Mouse (Mus musculus) stomach, embryonic 14.5 days (tissue): Measurements from ENCODE around the gene Ahctf1. TPM values are rescaled to one million over a fixed set of nuclear protein-coding genes. Genes with fewer than 3 reads are reported as not detected.
"Not testable (repeated sequence)": the region's sequence is repeated elsewhere in the genome, so short reads cannot be mapped to it uniquely, and the experiment has no call there.

ENCODE experiments used
- ATAC-seq: fragments of 200-750 bp; cut with Nextera tagmentation; 2 replicates; pipeline ENCODE4 v1.8.0; 2017; ENCODE audit warnings: low read depth, moderate TSS enrichment; ENCODE audit not compliant: insufficient number of reproducible peaks, insufficient read depth, low FRiP score
- H3K27ac ChIP-seq: fragments of 300-500 bp; sonication (generic); 2 replicates; pipeline ENCODE4 v1.5.1; 2014; ENCODE audit warnings: mild to moderate bottlenecking, low read length, moderate library complexity, mixed read lengths
- H3K27me3 ChIP-seq: fragments of 300-500 bp; sonication (generic); 2 replicates; pipeline ENCODE4 v1.6.1; 2014; ENCODE audit warnings: low read length, control low read depth, mixed read lengths; ENCODE audit not compliant: control insufficient read depth, insufficient read depth
- H3K36me3 ChIP-seq: fragments of 300-500 bp; sonication (generic); 2 replicates; pipeline ENCODE4 v1.6.1; 2014; ENCODE audit warnings: mild to moderate bottlenecking, control low read depth, low read length, moderate library complexity, mixed read lengths; ENCODE audit not compliant: control insufficient read depth, insufficient read depth
- H3K4me1 ChIP-seq: fragments of 300-500 bp; sonication (generic); 2 replicates; pipeline ENCODE4 v1.6.1; 2014; ENCODE audit warnings: low read length, control low read depth, mixed read lengths; ENCODE audit not compliant: control insufficient read depth, insufficient read depth
- H3K4me2 ChIP-seq: fragments of 300-500 bp; sonication (generic); replicated peaks from 2 replicates; pipeline ENCODE4 v1.6.1; 2014; ENCODE audit warnings: low read depth, low read length, control low read depth
- H3K4me3 ChIP-seq: fragments of 300-500 bp; sonication (generic); 2 replicates; pipeline ENCODE4 v1.5.1; 2014; ENCODE audit warnings: low read depth, low read length, control low read depth
- H3K9ac ChIP-seq: fragments of 300-500 bp; sonication (generic); replicated peaks from 2 replicates; pipeline ENCODE4 v1.6.1; 2014; ENCODE audit warnings: low read depth, mild to moderate bottlenecking, control low read depth, low read length, moderate library complexity, mixed read lengths
- H3K9me3 ChIP-seq: fragments of 300-500 bp; sonication (generic); 2 replicates; pipeline ENCODE4 v1.6.1; 2016; ENCODE audit warnings: low read depth, low read length, control low read depth; ENCODE audit not compliant: control insufficient read depth
- WGBS: fragments of 180-500 bp; shearing (Covaris S2); extraction: QIAGEN DNeasy Blood & Tissue Kit; methylation state at CpG from one replicate; pipeline ENCODE4 v1.1.7; 2014; 5-methylcytosine and 5-hydroxymethylcytosine counted together
- polyA plus RNA-seq: library from polyadenylated mRNA; unstranded; fragments of >200 nt; fragmentation: Nextera tagmentation; extraction: Ambion mirVana; gene quantifications from 2 replicates; pipeline ENCODE4 v1.2.1, GENCODE M21; 2014

The Ahctf1 gene
- polyA plus RNA-seq, 1 experiment from 2014 or later = 38.8 TPM

DNA sequence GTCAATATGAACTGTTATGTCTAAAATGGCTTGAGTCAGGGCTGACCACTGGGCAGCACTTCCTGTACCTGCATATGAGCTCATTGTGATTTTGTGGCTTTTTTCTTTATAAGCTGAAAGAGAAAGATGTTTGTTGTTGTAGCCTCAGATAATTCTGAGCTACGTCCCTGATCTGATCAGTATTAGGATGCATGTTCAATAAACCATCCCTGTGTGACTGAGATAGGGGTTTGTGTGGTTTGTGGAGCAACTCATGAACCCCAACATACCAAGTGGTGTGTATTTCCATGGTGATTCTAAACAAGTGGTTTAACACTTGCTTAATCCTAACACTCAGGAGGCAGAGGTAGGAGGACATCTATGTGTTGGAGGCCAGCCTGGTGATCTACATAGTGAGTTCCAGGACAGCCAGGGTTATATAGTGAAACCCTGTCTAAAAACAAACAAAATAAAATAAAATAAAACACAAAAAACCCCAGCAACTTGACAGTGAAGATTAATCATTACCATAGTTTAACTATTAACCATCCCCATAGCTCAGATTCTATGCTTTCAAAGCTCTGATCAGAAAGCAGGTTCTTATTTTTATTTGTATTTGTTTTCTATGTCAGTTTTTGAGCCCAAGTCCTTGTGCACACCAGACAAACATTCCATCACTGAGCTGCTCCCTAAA, 32.4 kb upstream of the Ahctf1 start:
- WGBS = 85% methylated on average over 1 of the region's 1 CpGs
- Histone ChIP-seq H3K4me2 (no peak overlapping the region), H3K27ac (no peak overlapping the region), H3K9ac (no peak overlapping the region), H3K27me3 (no peaks in the 10 kb centered on the region), H3K36me3 (no peaks in the 10 kb centered on the region), H3K9me3 (no peaks in the 10 kb centered on the region), H3K4me3 (no peak overlapping the region), H3K4me1 (no peaks in the 10 kb centered on the region)
- no peak for ATAC-seq

DNA sequence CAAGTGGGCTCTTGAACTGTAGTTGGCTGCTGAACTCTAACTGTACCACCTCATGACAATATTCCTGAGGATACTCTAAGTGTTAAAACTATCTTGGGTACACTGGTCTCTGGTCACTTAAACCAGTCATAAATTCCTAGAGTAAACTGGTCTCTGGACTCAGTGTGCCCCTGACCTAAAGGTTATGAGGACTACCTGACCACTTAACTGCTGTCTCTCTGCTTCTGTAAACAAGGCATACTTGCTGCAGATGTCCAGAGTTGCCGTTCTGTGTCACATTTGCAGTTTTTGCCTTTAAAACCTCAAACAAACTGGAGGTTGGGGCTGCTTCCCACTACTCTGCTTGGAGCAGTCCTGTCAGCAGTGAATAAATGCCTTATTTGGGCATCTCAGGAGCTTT, 30.1 kb upstream of the Ahctf1 start:
- ATAC-seq = no peak
- 58% methylated on average over 1 of the region's 1 CpGs for WGBS
- Histone ChIP-seq H3K27ac (no peak overlapping the region), H3K36me3 (no peaks in the 10 kb centered on the region), H3K4me3 (no peak overlapping the region), H3K27me3 (no peaks in the 10 kb centered on the region), H3K9me3 (no peaks in the 10 kb centered on the region), H3K9ac (no peak overlapping the region), H3K4me1 (no peaks in the 10 kb centered on the region), H3K4me2 (no peak overlapping the region)

- no peak for ATAC-seq
Observed at GRCm38 (mm10) chr1:179832710-179833240, 29.3 kb upstream of the Ahctf1 start.

DNA sequence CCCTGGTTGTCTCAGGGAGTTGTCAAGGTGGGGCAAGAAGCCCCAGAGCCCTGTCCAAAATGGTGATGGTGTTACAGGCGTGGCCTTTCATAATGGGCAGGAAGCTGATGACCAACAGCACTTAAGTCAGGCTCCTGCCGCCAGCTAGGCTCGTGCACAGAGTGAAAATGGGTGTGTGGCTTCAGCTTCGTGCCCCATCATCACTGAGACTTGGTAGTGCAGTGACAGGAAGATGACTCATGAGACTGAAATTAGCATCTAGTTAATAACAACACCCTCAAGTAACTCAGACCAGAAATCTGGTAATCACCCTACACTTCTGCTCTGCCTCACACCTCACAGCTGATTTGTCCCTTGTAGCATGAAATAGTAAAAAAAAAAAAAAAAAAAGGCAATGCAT, 25.4 kb upstream of the Ahctf1 start:
- H3K36me3 ChIP-seq = no peaks in the 10 kb centered on the region
- H3K27me3 ChIP-seq = no peaks in the 10 kb centered on the region
- ATAC-seq = no peak
- no peak overlapping the region for H3K4me2 ChIP-seq
- H3K9ac ChIP-seq = no peak overlapping the region
- 69% methylated on average over 4 of the region's 4 CpGs for WGBS
- H3K9me3 ChIP-seq = no peaks in the 10 kb centered on the region
- no peak overlapping the region for H3K27ac ChIP-seq
- H3K4me1 ChIP-seq = no peaks in the 10 kb centered on the region
- no peak overlapping the region for H3K4me3 ChIP-seq

More at GRCm38 (mm10) chr1:179832710-179833240, 29.3 kb upstream of the Ahctf1 start:
- H3K4me1 ChIP-seq = no peaks in the 10 kb centered on the region
- no peaks in the 10 kb centered on the region for H3K27me3 ChIP-seq
- no peaks in the 10 kb centered on the region for H3K9me3 ChIP-seq
- H3K9ac ChIP-seq = no peak overlapping the region
- WGBS = 71% methylated on average over 7 of the region's 7 CpGs
- H3K4me2 ChIP-seq = no peak overlapping the region
- H3K27ac ChIP-seq = no peak overlapping the region
- H3K4me3 ChIP-seq = no peak overlapping the region
- no peaks in the 10 kb centered on the region for H3K36me3 ChIP-seq

- Histone ChIP-seq H3K36me3 (no peaks in the 10 kb centered on the region), H3K4me3 (no peak overlapping the region), H3K9me3 (no peaks in the 10 kb centered on the region), H3K9ac (no peak overlapping the region), H3K4me2 (no peak overlapping the region), H3K4me1 (no peaks in the 10 kb centered on the region), H3K27me3 (no peaks in the 10 kb centered on the region), H3K27ac (no peak overlapping the region)
- 94% methylated on average over 5 of the region's 5 CpGs for WGBS
- ATAC-seq = no peak
Observed at GRCm38 (mm10) chr1:179828051-179828450, 24.6 kb upstream of the Ahctf1 start.

DNA sequence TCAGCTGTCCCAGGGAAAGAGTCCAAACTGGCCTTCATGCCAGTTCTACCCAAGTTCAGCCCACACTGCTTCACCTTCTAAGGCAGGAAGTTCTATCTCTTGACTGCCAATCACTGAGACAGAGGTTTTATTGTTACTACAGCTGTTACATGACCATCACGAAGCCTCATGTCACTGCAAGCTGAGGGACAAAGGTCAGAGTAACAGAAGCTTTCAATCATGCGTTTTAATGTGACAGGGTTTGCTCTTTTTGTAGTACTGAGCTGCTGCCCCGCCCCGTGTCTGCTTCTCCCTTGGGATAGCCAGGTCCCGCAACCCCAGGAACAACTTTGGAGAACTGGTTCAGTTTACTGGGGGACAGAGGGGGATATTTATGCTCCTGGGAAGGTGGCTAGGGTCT, 21.1 kb upstream of the Ahctf1 start:
- Histone ChIP-seq H3K36me3 (no peaks in the 10 kb centered on the region), H3K4me3 (no peak overlapping the region), H3K9me3 (no peaks in the 10 kb centered on the region), H3K27ac (no peak overlapping the region), H3K4me2 (no peak overlapping the region), H3K27me3 (no peaks in the 10 kb centered on the region), H3K9ac (no peak overlapping the region), H3K4me1 (no peaks in the 10 kb centered on the region)
- WGBS = 65% methylated on average over 5 of the region's 5 CpGs
- ATAC-seq = no peak

DNA sequence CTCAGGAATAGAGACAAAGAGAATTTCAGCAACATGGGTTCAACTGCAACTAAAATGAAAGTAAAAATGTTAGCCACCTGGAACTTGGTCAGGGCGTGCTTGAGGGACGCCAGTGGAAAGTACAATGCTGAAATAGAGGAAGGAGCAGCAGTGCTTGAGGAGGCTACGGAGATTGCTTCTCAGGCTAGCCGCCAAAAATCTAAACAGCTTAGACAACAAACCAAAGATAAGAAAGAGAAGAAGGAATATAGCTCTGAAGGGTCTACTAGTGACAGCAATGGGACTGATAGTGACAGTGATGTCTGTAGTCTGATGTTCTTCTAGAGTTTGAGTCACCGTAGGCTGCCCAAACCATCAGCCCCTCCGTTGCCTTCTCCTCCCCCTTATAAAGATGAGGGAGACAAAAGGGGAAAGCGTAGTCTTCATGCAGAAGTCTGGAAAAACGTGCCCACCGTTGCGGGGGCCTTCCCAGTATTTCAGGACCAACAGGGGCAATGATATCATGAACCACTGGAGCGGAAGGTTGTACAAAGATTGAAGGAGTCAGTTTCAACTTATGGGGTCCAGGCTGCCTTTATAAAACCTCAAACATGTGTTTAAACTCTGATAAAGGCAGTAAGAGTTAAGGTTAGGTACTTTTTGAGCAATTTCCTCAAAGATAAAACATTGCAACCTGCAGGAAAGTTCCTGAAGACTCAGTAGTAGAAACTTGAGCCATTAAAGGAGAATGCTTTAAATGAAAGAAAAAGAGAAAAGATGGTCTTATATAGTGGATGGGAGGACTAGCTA, 15.2 kb upstream of the Ahctf1 start:
- not testable (repeated sequence) for H3K36me3 ChIP-seq, H3K4me2 ChIP-seq, ATAC-seq, H3K4me3 ChIP-seq, H3K9me3 ChIP-seq, H3K9ac ChIP-seq, H3K4me1 ChIP-seq, H3K27ac ChIP-seq, H3K27me3 ChIP-seq
- WGBS = 90% methylated on average over 11 of the region's 11 CpGs

DNA sequence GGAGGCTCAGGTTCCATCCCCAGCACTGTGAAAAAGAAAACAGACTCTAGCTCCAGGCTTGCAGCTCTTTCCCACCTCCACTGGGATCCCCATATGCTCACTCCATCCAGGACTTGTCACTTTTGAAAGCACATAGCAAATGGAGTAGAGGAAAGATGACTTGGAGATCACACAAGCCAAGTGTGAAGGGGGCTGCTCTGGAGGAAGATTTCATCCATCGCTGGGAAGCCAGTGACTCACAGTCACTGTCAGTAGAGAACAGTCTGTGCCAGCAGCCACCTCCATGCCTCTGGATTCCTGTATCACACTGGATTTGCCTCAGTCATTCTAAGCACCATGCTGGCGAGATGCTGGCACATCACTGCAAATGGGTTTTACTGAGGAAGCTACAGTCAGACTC, 11.1 kb upstream of the Ahctf1 start:
- Histone ChIP-seq H3K27ac (no peak overlapping the region), H3K4me3 (no peak overlapping the region), H3K9ac (no peak overlapping the region), H3K9me3 (no peaks in the 10 kb centered on the region), H3K36me3 (no peaks in the 10 kb centered on the region), H3K4me2 (no peak overlapping the region), H3K27me3 (no peaks in the 10 kb centered on the region), H3K4me1 (no peaks in the 10 kb centered on the region)
- WGBS = 86% methylated on average over 2 of the region's 2 CpGs
- ATAC-seq = no peak
